Mouse (Mus musculus): ENCODE results near the gene Adgrl1. TPM values are rescaled to one million over a fixed set of nuclear protein-coding genes. Genes with fewer than 3 reads are reported as not detected.

Adgrl1 gene
- total and polyA plus RNA-seq, 2 experiments from 2014 or later = 54.6 to 469 TPM

DNA sequence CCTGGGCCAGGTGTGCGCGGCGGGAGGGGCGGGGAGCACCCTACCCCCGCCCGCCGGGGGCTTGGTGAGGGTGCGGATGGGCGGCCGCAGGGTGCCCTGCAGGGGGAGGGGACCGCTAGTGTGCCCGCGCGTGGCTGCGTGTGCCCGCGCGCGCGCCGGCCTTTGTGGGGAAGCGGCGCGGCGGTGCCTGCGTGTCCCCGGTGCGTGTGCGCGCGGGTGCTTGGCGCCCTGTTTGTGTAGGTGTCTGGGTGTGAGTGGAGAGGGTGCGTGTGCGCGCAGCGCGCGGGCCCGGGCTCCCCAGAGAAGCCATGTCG lies 1.0 kb downstream of the Adgrl1 start:
- no peak for ATAC-seq
- peaks cover 9% of the 10 kb centered on the region for H3K4me1 ChIP-seq (ENCODE audit: insufficient read depth, low read length)

GRCm38 (mm10) chr8:83901566-83902485 lies 1.9 kb downstream of the Adgrl1 start:
- Histone ChIP-seq H3K4me1 (ENCODE audit: insufficient read depth, low read length) (peaks cover 9% of the 10 kb centered on the region), H3K4me3 (ENCODE audit: low read length) (peak overlapping the region; percentile 93), H3K27me3 (ENCODE audit: insufficient read depth, low read length) (no peaks in the 10 kb centered on the region), H3K9ac (replicated peaks; ENCODE audit: low read length) (peak overlapping the region; percentile 95), H3K27ac (peak overlapping the region; percentile 99), H3K36me3 (ENCODE audit: insufficient read depth, low read length) (no peaks in the 10 kb centered on the region), H3K9me3 (ENCODE audit: low read length) (no peaks in the 10 kb centered on the region), H3K4me2 (ENCODE audit: low read depth, low read length) (peak overlapping the region; percentile 69)
- no peak for TF ChIP-seq CTCF (IDR thresholded peaks at IDR 0.05; ENCODE audit: low read depth)
- ATAC-seq (no peak), DNase-seq (ENCODE audit: low spot score) (peak; percentile 71)
- 15% methylated on average over 14 of the region's 14 CpGs for WGBS

More for the DNA sequence above, 1.0 kb downstream of the Adgrl1 start:
- Histone ChIP-seq H3K4me2 (ENCODE audit: low read depth, low read length) (peak overlapping the region; percentile 69), H3K36me3 (ENCODE audit: insufficient read depth, low read length) (no peaks in the 10 kb centered on the region), H3K9me3 (ENCODE audit: low read length) (no peaks in the 10 kb centered on the region), H3K27me3 (ENCODE audit: insufficient read depth, low read length) (no peaks in the 10 kb centered on the region), H3K27ac (peak overlapping the region; percentile 99), H3K4me3 (ENCODE audit: low read length) (peak overlapping the region; percentile 93), H3K9ac (replicated peaks; ENCODE audit: low read length) (peak overlapping the region; percentile 95)
- peak; percentile 84 for DNase-seq (ENCODE audit: low spot score)
- TF ChIP-seq CTCF (IDR thresholded peaks at IDR 0.05; ENCODE audit: low read depth) = no peak
- 0% methylated on average over 26 of the region's 40 CpGs for WGBS

- no peak for TF ChIP-seq CTCF (IDR thresholded peaks at IDR 0.05; ENCODE audit: low read depth)
- peak; percentile 39 for DNase-seq (ENCODE audit: low spot score)
- H3K4me3 ChIP-seq (ENCODE audit: low read length) = peak overlapping the region; percentile 93
- H3K9ac ChIP-seq (replicated peaks; ENCODE audit: low read length) = peak overlapping the region; percentile 37
- peaks cover 9% of the 10 kb centered on the region for H3K4me1 ChIP-seq (ENCODE audit: insufficient read depth, low read length)
- peak overlapping the region; percentile 69 for H3K4me2 ChIP-seq (ENCODE audit: low read depth, low read length)
- H3K27ac ChIP-seq = 0 out of 2 replicates have a peak overlapping the region, but pooled peaks have one; percentile 45
- no peaks in the 10 kb centered on the region for H3K36me3 ChIP-seq (ENCODE audit: insufficient read depth, low read length)
- WGBS = 18% methylated on average over 11 of the region's 13 CpGs
- no peaks in the 10 kb centered on the region for H3K9me3 ChIP-seq (ENCODE audit: low read length)
- no peak for ATAC-seq
- no peaks in the 10 kb centered on the region for H3K27me3 ChIP-seq (ENCODE audit: insufficient read depth, low read length)
Observed at GRCm38 (mm10) chr8:83902961-83903666, 3.2 kb downstream of the Adgrl1 start.

GRCm38 (mm10) chr8:83908583-83908982 lies 8.7 kb downstream of the Adgrl1 start:
- Histone ChIP-seq H3K27me3 (ENCODE audit: insufficient read depth, low read length) (no peaks in the 10 kb centered on the region), H3K27ac (no peak overlapping the region), H3K9me3 (ENCODE audit: low read length) (no peaks in the 10 kb centered on the region), H3K9ac (replicated peaks; ENCODE audit: low read length) (0 out of 2 replicates have a peak overlapping the region, but pooled peaks have one; percentile 13), H3K4me1 (ENCODE audit: insufficient read depth, low read length) (peaks cover 9% of the 10 kb centered on the region; the same call in 1 of the 2 replicates), H3K4me3 (ENCODE audit: low read length) (no peak overlapping the region), H3K4me2 (ENCODE audit: low read depth, low read length) (no peak overlapping the region), H3K36me3 (ENCODE audit: insufficient read depth, low read length) (no peaks in the 10 kb centered on the region)
- 65% methylated on average over 6 of the region's 6 CpGs for WGBS
- no peak for DNase-seq (ENCODE audit: low spot score)
- no peak for TF ChIP-seq CTCF (IDR thresholded peaks at IDR 0.05; ENCODE audit: low read depth)
- ATAC-seq = no peak

DNA sequence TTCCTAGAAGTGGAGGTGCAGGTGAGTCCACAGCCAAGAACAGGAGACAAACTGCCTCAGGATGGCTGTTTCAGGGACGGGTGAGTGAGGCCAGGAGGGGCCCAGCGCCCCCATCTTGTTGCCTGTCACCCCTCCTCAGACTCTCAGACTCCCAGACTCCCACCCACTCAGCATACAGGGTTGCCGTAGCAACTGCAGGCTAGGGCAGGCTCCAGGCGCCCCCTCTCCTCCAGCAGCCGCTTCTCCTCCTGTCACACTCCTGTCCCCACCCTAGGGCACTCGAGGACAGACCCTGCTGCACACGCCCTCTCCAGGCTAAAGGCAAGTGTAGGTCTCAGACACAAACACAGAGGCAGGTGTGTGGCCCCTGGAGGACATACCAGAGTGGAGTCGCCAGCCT lies 9.4 kb downstream of the Adgrl1 start:
- 44% methylated on average over 8 of the region's 8 CpGs for WGBS
- 0 out of 2 replicates have a peak, but pooled peaks have one; percentile 13 for ATAC-seq

DNA sequence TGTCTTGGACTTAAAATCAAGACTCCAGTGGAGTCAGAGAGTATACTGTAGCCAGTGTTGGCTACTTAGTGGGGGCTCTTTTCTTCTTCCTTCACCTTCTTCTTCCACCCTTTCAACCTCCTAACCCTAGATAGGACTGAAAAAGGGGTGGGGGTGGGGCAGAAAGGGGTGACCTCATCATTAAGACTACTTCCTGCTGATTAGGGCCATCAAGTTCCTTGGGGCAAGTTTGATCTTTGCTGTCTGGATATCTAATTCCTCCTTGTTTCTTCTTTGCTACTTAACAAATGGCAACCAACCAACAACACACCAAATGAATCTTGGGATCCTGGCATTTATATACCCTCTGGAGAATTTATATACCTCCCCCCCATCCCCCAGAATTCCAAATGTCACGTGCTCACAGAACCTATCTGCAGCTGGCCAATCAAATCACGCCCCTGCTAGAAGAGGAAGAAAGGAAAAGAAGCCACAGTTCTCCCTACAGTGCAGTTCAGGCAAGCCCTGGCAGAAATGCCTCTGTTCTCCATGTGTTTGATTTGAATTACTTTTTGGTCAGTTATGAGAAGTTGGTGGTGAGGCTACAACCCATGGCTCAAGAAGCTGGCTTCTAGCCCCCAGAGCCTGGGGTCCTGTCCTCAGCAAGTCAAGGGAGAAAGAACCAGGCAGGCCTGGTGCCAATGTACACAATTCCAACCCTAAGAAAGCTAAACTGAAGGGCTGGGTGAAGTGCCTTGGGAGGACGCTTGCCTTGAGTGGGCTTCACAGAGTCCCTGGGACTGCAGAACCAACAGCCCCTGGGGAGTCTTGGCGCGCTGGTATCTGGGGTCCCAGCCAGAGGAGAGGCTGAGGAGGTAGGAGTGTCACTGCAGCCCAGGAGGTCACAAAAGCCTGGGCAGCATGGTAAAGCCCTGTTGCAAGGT lies 12.2 kb downstream of the Adgrl1 start:
- 77% methylated on average over 5 of the region's 5 CpGs for WGBS
- H3K4me3 ChIP-seq (ENCODE audit: low read length) = no peak overlapping the region
- no peak for ATAC-seq
- H3K27me3 ChIP-seq (ENCODE audit: insufficient read depth, low read length) = no peaks in the 10 kb centered on the region
- no peak overlapping the region for H3K4me2 ChIP-seq (ENCODE audit: low read depth, low read length)
- no peaks in the 10 kb centered on the region for H3K9me3 ChIP-seq (ENCODE audit: low read length)
- no peaks in the 10 kb centered on the region for H3K36me3 ChIP-seq (ENCODE audit: insufficient read depth, low read length)
- no peak overlapping the region for H3K27ac ChIP-seq
- H3K9ac ChIP-seq (replicated peaks; ENCODE audit: low read length) = no peak overlapping the region
- no peak for TF ChIP-seq CTCF (IDR thresholded peaks at IDR 0.05; ENCODE audit: low read depth)
- no peak for DNase-seq (ENCODE audit: low spot score)
- peaks cover 13% of the 10 kb centered on the region for H3K4me1 ChIP-seq (ENCODE audit: insufficient read depth, low read length)

More for the DNA sequence above, 9.4 kb downstream of the Adgrl1 start:
- Histone ChIP-seq H3K4me2 (ENCODE audit: low read depth, low read length) (no peak overlapping the region), H3K4me3 (ENCODE audit: low read length) (no peak overlapping the region), H3K9ac (replicated peaks; ENCODE audit: low read length) (0 out of 2 replicates have a peak overlapping the region, but pooled peaks have one; percentile 13), H3K27me3 (ENCODE audit: insufficient read depth, low read length) (no peaks in the 10 kb centered on the region), H3K4me1 (ENCODE audit: insufficient read depth, low read length) (peaks cover 4% of the 10 kb centered on the region; the same call in 1 of the 2 replicates), H3K36me3 (ENCODE audit: insufficient read depth, low read length) (no peaks in the 10 kb centered on the region), H3K27ac (no peak overlapping the region), H3K9me3 (ENCODE audit: low read length) (no peaks in the 10 kb centered on the region)
- no peak for TF ChIP-seq CTCF (IDR thresholded peaks at IDR 0.05; ENCODE audit: low read depth)
- DNase-seq (ENCODE audit: low spot score) = no peak

All from hindbrain, postnatal 0 days (tissue).